Mouse (Mus musculus) cortical plate, adult 2 months (tissue): ENCODE data around the gene Tlcd1. TPM values are rescaled to one million over a fixed set of nuclear protein-coding genes. Genes with fewer than 3 reads are reported as not detected.
A peak's percentile ranks its signal among the peaks of the same experiment; 100 is the strongest.
"Not testable (repeated sequence)": the region's sequence is repeated elsewhere in the genome, so short reads cannot be mapped to it uniquely, and the experiment has no call there.

Source experiments
- H3K27ac ChIP-seq: fragments of 200-500 bp; 2 replicates; pipeline ENCODE4 v1.5.1; 2012; ENCODE audit warnings: low read length, control low read depth, inconsistent platforms; ENCODE audit not compliant: insufficient read depth
- H3K4me1 ChIP-seq: fragments of 200-500 bp; 2 replicates; pipeline ENCODE4 v1.6.1; 2011; ENCODE audit warnings: low read length; ENCODE audit not compliant: control insufficient read depth, insufficient read depth
- H3K4me3 ChIP-seq: fragments of 200-500 bp; 2 replicates; pipeline ENCODE4 v1.5.1; 2011; ENCODE audit warnings: mild to moderate bottlenecking, low read length, control low read depth; ENCODE audit not compliant: insufficient read depth
- CTCF ChIP-seq: fragments of 200-500 bp; IDR thresholded peaks from 2 replicates; pipeline ENCODE4 v1.5.1; 2011; ENCODE audit warnings: mild to moderate bottlenecking, control low read depth, low read length; ENCODE audit not compliant: insufficient read depth; ENCODE audit errors: extremely low read depth
- POLR2A ChIP-seq: fragments of 200-500 bp; IDR thresholded peaks from 2 replicates; pipeline ENCODE4 v1.6.1; 2011; ENCODE audit warnings: mild to moderate bottlenecking, low read length, control low read depth; ENCODE audit not compliant: insufficient read depth; ENCODE audit errors: extremely low read depth
- polyA plus RNA-seq: library from polyadenylated mRNA; depleted of rRNA; stranded (reverse); fragments of >200 nt; gene quantifications from 2 replicates; pipeline ENCODE4 v1.2.3, GENCODE M21; 2012

The Tlcd1 gene
- polyA plus RNA-seq, 1 experiment = 83.0 TPM

DNA sequence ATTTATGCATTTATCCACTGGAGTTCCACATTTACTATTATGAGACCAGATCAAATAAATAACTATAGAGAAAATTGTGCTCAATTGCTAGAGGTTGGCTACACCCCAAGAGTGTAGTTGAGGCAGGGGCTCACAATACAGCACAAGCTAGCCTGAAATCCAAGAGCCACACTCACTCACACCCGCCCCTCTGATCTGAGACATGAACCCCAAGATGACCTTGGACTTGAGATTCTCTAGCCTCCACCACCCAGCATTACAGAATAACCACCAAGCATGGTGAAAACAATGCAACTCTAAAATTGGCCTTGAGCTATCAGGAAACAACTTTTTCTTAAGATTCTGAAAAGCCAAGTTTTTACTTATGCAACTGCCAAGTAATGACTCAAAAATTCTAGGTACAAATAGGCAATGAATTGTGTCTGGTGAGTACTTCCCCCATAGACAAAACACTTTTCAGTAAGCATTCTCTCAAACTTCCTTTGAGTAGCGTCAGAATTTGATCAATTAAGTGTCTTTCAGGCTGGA, 5.4 kb downstream of the Tlcd1 start:
- H3K27ac ChIP-seq = no peak overlapping the region
- peak overlapping the region; percentile 55; the same call in 1 of the 2 replicates for H3K4me3 ChIP-seq
- TF ChIP-seq CTCF (no peak), POLR2A (no peak)
- H3K4me1 ChIP-seq = 0 out of 2 replicates have a peak, but pooled peaks cover 2% of the 10 kb centered on the region

DNA sequence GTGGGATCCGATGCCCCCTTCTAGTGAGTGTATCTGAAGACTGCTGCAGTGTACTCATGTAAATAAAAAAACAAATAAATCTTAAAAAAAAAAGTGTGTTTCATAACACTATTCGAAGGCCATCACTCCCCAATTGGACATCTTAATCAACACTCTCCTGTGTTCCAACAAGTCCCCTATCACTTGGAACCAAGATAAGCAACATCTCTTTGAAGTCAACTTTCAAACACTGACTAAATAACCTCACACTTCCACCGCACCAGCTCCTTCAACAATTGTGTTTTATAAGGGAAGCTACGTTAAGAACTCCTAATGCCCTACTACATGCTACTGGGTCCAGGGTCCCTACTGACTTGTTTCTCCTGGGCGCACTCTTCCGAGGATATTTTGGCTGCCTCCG, 5.9 kb downstream of the Tlcd1 start:
- TF ChIP-seq POLR2A (no peak), CTCF (no peak)
- H3K27ac ChIP-seq = no peak overlapping the region
- H3K4me1 ChIP-seq = 0 out of 2 replicates have a peak, but pooled peaks cover 2% of the 10 kb centered on the region
- peak overlapping the region; percentile 55 for H3K4me3 ChIP-seq

DNA sequence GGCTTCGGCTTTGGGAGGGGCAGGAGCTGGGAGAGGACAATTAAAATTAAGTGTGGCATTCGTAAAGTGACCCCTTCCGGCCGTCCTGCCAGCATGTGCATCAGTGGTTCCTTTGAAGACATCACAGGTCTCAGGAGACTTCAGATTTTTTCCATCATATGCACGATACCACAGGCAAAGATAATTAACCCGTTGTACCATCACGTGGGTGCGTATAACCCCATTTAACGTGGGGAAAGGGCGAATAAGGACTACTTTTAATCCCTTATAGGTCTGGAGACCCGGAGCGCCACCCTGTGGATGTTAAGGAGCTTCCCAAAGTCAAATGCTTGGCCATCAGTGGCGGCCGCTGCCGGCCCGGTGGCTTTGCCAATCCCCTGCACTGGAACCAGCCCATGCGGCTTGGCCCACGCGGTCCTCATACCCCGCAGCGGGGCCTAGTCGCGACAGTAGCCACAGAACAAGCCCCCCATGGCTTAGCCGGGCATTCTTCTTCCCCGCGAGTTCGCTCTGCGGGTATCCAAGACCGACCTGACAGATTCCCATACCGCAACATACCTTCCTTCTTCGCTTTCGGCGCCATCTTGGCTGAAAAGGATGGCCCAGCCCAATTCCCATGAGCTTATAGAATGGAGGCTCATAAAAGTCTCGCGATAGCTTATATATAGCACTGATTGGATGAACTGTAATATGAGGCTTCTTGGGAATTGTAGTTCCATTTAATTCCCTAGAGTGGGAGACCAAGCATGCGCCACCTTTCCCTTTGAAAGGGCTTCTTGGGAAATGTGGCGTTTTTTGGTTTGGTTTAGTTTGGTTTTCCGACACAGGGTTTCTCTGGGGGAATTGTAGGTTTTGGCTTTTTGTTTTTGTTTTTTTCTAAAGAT, 6.7 kb downstream of the Tlcd1 start, which contains the start of gene Rpl23a:
Gene Rpl23a (minus strand): TSS at position 624 of the 884 bp plus-strand sequence.
- Histone ChIP-seq H3K27ac (peak within 1 kb of the TSS; percentile 57), H3K4me3 (peak within 1 kb of the TSS; percentile 55), H3K4me1 (no peaks in the 10 kb centered on the region)
- TF ChIP-seq CTCF = 0 out of 2 replicates have a peak, but pooled peaks have one; percentile 8
- TF ChIP-seq POLR2A = peak; percentile 99

DNA sequence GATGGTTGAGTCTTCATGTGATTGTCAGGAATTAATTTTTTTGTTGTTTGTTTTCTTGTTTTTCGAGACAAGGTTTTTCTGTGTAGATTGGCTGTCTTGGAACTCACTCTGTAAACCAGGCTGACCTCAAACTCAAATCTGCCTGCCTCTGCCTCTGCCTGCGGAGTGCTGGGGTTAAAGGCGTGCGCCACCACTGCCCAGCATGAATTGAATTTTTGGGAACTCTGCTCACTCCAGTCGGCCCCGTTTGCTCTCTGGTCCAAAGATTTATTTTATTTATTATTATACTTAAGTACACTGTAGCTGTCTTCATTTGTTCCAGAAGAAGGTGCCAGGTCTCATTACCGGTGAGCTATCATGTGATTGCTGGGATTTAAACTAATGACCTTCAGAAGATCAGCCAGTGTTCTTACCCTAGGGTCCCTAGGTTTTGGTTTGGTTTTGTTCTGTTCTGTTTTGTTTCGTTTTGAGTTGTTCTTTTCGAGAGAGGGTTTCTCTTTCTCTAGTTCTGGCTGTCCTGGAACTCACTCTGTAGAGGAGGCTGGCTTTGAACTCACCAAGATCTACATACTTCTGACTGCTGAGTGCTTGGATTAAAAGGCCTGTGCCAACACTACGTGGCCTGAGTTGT, 7.5 kb downstream of the Tlcd1 start:
- H3K4me1 ChIP-seq = no peaks in the 10 kb centered on the region
- TF ChIP-seq POLR2A = no peak
- no peak for TF ChIP-seq CTCF
- no peak overlapping the region; the same call in 1 of the 2 replicates for H3K4me3 ChIP-seq
- H3K27ac ChIP-seq = no peak overlapping the region

GRCm38 (mm10) chr11:78184702-78185101, 8.2 kb downstream of the Tlcd1 start:
- H3K27ac ChIP-seq, H3K4me1 ChIP-seq, H3K4me3 ChIP-seq: not testable (repeated sequence)

DNA sequence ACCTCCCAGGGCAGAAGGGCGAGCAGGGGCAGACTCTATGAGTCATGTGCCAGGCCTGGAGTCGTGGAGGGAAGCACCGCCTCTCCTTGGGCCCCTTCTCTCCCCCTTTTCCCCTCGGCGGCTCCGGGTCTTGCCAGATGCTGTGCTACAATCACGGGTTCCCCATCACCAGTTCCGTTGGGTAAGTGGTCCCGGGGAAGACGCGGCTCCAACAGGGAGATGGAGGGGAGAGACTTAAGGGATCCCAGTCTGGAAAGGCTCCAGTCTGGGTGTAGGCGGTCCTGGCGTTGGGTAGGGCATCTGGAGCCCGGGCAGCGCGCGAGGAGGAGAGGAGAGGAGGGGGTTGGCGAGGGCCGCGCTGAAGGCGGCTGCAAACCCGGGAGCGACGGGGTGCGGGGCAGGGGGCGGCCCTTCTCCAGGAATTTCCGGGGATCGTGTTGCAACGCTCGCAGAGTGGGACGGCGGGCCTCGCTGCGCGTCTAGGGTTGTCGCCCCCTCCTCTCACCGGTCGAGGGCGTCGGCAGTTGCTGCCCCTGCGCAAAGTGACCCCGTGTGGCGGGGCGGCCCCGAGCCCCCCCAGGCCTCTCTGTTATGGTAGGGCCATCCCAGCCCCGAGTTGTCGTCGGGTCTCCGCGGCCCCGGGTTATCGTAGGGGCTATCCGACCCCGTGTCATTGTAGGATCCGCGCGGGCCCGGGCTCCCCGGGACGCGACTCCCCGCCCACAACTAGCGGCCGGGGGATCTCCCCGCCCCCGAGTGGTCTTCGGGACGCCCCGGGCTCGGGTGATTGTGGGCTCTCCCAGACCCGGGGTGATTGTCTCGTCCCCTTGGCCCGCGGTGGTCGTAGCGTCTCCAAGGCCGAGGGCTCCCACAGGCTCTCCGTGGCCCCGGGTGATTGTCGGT, 12.1 kb downstream of the Tlcd1 start, which contains the start of gene Rab34:
Gene Rab34 (plus strand): TSS at position 100 of the 903 bp plus-strand sequence.
- TF ChIP-seq POLR2A (0 out of 2 replicates have a peak, but pooled peaks have one; percentile 36), CTCF (no peak)
- peaks cover 4% of the 10 kb centered on the region; the same call in 1 of the 2 replicates for H3K4me1 ChIP-seq
- peak within 1 kb of the TSS; percentile 90 for H3K27ac ChIP-seq
- peak within 1 kb of the TSS; percentile 48 for H3K4me3 ChIP-seq

- peak; percentile 30; the same call in 1 of the 2 replicates for TF ChIP-seq POLR2A
- no peak for TF ChIP-seq CTCF
- H3K27ac ChIP-seq = peak overlapping the region; percentile 90
These were observed 12.9 kb downstream of the Tlcd1 start for GRCm38 (mm10) chr11:78189234-78190040.

GRCm38 (mm10) chr11:78190041-78190440, 13.5 kb downstream of the Tlcd1 start:
- Histone ChIP-seq H3K27ac (0 out of 2 replicates have a peak overlapping the region, but pooled peaks have one; percentile 1), H3K4me3 (peak overlapping the region; percentile 48; the same call in 1 of the 2 replicates), H3K4me1 (peaks cover 4% of the 10 kb centered on the region; the same call in 1 of the 2 replicates)
- TF ChIP-seq CTCF = no peak
- no peak for TF ChIP-seq POLR2A

More at GRCm38 (mm10) chr11:78189234-78190040, 12.9 kb downstream of the Tlcd1 start:
- H3K4me3 ChIP-seq = peak overlapping the region; percentile 48
- peaks cover 4% of the 10 kb centered on the region; the same call in 1 of the 2 replicates for H3K4me1 ChIP-seq
